Mouse (Mus musculus) liver, embryonic 15.5 days (tissue): ENCODE results near the gene Nfu1. TPM values are rescaled to one million over a fixed set of nuclear protein-coding genes. Genes with fewer than 3 reads are reported as not detected.
"Not testable (repeated sequence)": the region's sequence is repeated elsewhere in the genome, so short reads cannot be mapped to it uniquely, and the experiment has no call there.

Experiments
- ATAC-seq: fragments of 200-750 bp; cut with Nextera tagmentation; 2 replicates; pipeline ENCODE4 v1.8.0; 2017; ENCODE audit warnings: moderate number of reproducible peaks, mild to moderate bottlenecking, moderate library complexity; ENCODE audit not compliant: insufficient read depth
- H3K27ac ChIP-seq: fragments of 300-500 bp; sonication (generic); replicated peaks from 2 replicates; pipeline ENCODE4 v1.5.1; 2015; ENCODE audit warnings: mild to moderate bottlenecking, inconsistent platforms
- H3K27me3 ChIP-seq: fragments of 300-500 bp; sonication (generic); 2 replicates; pipeline ENCODE4 v1.6.1; 2015; ENCODE audit warnings: mild to moderate bottlenecking, inconsistent platforms
- H3K36me3 ChIP-seq: fragments of 300-500 bp; sonication (generic); replicated peaks from 2 replicates; pipeline ENCODE4 v1.6.1; 2015; ENCODE audit warnings: moderate library complexity, mild to moderate bottlenecking, inconsistent platforms
- H3K4me1 ChIP-seq: fragments of 300-500 bp; sonication (generic); replicated peaks from 2 replicates; pipeline ENCODE4 v1.6.1; 2015; ENCODE audit warnings: inconsistent platforms
- H3K4me2 ChIP-seq: fragments of 300-500 bp; sonication (generic); 2 replicates; pipeline ENCODE4 v1.6.1; 2015; ENCODE audit warnings: moderate library complexity, mild to moderate bottlenecking, inconsistent platforms
- H3K4me3 ChIP-seq: fragments of 300-500 bp; sonication (generic); replicated peaks from 2 replicates; pipeline ENCODE4 v1.5.1; 2015; ENCODE audit warnings: mild to moderate bottlenecking, inconsistent platforms
- H3K9ac ChIP-seq: fragments of 300-500 bp; sonication (generic); 2 replicates; pipeline ENCODE4 v1.6.1; 2015; ENCODE audit warnings: moderate library complexity, mild to moderate bottlenecking, inconsistent platforms
- H3K9me3 ChIP-seq: fragments of 300-500 bp; sonication (generic); replicated peaks from 2 replicates; pipeline ENCODE4 v1.6.1; 2016; ENCODE audit warnings: inconsistent platforms
- WGBS: fragments of 180-500 bp; shearing (Covaris S2); methylation state at CpG from one replicate; pipeline ENCODE4 v1.1.7; 2015; ENCODE audit warnings: mixed read lengths; ENCODE audit not compliant: insufficient replicate concordance; 5-methylcytosine and 5-hydroxymethylcytosine counted together
- polyA plus RNA-seq: library from polyadenylated mRNA; unstranded; fragments of >200 nt; fragmentation: Nextera tagmentation; extraction: Ambion mirVana; gene quantifications from 2 replicates; pipeline ENCODE4 v1.2.1, GENCODE M21; 2015

Nfu1 gene
- polyA plus RNA-seq, 1 experiment from 2014 or later, result 42.2 TPM

DNA sequence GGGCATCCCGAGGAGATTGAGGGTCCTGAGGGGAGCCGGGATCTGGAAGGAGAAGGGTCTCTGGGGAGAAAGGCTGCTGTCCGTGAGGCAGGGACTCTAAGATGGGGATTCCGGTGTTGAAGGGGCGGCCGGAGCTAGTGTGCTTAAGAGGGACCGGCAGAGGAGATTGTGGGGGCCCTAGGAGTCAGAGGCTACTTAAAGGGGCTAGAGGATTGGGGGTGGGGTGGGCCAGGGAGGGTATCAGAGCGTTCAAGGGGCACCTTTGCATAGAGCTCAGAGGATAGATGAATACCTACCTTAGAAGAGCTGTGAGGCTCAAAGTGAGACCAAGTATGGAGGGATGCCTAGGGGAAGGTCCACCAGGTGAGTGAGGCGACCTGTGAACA lies 34.1 kb downstream of the Nfu1 start:
- no peak for ATAC-seq
- Histone ChIP-seq H3K4me2 (peak overlapping the region; percentile 99), H3K27ac (peak overlapping the region; percentile 80), H3K4me1 (peaks cover 40% of the 10 kb centered on the region), H3K9me3 (no peaks in the 10 kb centered on the region), H3K27me3 (no peaks in the 10 kb centered on the region), H3K4me3 (peak overlapping the region; percentile 79), H3K9ac (peak overlapping the region; percentile 91), H3K36me3 (0 out of 2 replicates have a peak, but pooled peaks cover 3% of the 10 kb centered on the region)
- WGBS, result 5% methylated on average over 9 of the region's 9 CpGs

DNA sequence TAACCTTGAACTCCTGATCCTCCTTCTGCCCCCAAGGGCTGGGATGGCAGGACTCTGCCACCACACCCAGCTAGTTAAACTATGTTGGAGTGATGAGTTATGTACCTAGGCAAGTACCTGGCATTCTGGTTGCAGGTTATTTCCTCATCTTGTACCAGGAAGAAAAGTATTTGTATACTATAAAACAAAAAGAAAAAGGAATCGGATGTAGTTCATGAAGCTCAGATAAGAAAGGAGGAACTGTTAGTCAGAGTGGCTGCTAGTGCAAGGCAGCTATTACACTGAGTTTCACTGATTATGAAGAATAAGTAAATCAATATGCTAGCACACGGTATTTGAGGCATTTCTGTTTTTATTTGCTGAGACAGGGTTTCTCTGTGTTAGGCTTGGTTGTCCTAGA lies 35.9 kb downstream of the Nfu1 start:
- no peak for ATAC-seq
- no peak overlapping the region for H3K27ac ChIP-seq
- no peaks in the 10 kb centered on the region for H3K9me3 ChIP-seq
- no peak overlapping the region for H3K9ac ChIP-seq
- H3K36me3 ChIP-seq, result 0 out of 2 replicates have a peak, but pooled peaks cover 4% of the 10 kb centered on the region
- H3K4me2 ChIP-seq, result no peak overlapping the region
- no peaks in the 10 kb centered on the region for H3K27me3 ChIP-seq
- 40% methylated on average over 2 of the region's 2 CpGs for WGBS
- H3K4me1 ChIP-seq, result peaks cover 40% of the 10 kb centered on the region
- H3K4me3 ChIP-seq, result no peak overlapping the region

DNA sequence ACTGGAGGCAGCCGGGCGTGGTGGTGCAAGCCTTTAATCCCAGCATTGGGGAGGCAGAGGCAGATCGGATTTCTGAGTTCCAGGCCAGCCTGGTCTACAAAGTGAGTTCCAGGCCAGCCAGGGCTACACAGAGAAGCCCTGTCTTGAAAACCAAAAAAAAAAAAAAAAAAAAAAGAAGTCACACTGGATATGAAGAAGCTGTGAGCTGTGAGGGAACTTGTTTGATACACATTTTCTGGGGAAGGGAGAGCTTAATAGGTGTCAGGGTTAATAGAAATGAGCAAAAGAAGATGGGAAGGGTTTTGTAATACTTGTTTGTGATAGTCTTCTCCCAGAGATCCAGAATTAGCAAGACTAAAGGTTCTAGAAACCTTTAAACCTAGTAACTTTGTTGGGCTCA lies 36.5 kb downstream of the Nfu1 start:
- Histone ChIP-seq H3K36me3 (0 out of 2 replicates have a peak, but pooled peaks cover 4% of the 10 kb centered on the region), H3K27ac (no peak overlapping the region), H3K9me3 (no peaks in the 10 kb centered on the region), H3K9ac (no peak overlapping the region), H3K4me2 (no peak overlapping the region), H3K4me1 (peaks cover 40% of the 10 kb centered on the region), H3K27me3 (no peaks in the 10 kb centered on the region), H3K4me3 (no peak overlapping the region)
- 73% methylated on average over 3 of the region's 3 CpGs for WGBS
- no peak for ATAC-seq

DNA sequence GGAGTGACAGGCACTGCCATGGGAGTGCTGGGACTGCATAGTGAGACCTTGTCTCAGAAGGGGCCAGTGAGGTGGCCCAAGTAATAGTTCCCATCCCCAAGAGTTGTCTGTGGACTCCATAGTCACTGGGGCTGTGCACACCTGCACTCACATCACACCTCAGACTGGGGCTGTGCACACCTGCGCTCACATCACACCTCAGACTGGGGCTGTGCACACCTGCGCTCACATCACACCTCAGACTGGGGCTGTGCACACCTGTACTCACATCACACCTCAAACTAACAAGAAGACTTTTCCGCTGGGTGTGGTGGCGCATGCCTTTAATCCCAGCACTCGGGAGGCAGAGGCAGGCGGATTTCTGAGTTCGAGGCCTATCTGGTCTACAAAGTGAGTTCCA lies 39.7 kb downstream of the Nfu1 start:
- not testable (repeated sequence) for H3K9me3 ChIP-seq, ATAC-seq, H3K9ac ChIP-seq, H3K27me3 ChIP-seq, H3K27ac ChIP-seq, H3K4me3 ChIP-seq, H3K4me2 ChIP-seq
- Histone ChIP-seq H3K36me3 (peaks cover 28% of the 10 kb centered on the region), H3K4me1 (peaks cover 12% of the 10 kb centered on the region)
- WGBS, result 86% methylated on average over 7 of the region's 7 CpGs

DNA sequence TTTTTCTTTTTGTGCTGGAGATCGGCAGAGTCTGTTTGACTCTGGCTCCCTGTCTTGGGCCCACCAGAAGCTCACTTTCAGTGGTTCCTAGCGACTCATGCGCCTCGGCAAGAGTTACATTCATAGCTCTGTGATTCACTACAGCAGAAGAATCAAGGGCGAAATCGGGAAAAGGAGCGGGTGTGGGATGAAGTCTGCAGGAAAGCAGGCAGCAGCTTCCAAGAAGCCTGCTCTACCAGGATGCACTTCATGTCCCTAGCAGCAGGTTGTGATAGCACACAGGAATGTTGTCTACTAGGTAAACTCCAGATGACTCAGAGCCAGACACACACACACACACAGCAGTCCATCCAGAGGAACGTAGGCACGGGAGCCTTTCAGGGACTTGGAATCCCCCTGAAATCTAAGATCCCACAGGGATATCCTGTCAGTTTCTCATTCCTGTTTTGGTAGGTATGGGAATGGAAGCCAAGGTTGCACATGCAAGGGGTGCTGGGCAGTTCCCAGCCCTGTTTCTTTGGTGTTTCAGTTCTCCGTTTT lies 42.9 kb downstream of the Nfu1 start:
- 84% methylated on average over 10 of the region's 10 CpGs for WGBS
- Histone ChIP-seq H3K27ac (no peak overlapping the region), H3K4me2 (no peak overlapping the region), H3K9me3 (no peaks in the 10 kb centered on the region), H3K27me3 (no peaks in the 10 kb centered on the region), H3K4me1 (no peaks in the 10 kb centered on the region), H3K36me3 (peaks cover 55% of the 10 kb centered on the region), H3K9ac (no peak overlapping the region), H3K4me3 (no peak overlapping the region)
- ATAC-seq, result no peak

DNA sequence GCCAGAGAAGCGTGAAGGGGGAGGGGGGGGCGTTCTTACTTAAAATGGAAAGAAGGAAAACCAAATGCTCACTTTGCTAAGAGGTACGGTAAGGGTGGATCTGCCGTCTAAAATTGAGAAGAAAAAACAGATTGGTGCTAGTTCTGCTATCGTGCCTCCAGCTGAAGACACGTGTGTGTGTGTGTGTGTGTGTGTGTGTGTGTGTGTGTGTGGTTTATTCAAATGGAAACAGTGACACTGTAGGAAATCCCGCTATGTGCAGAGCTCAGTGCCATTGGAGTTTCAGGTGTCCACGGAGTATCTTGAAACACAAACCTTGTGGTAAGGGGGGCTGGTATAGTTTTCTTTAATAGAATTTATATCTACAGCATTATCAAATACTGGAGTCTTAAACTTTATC lies 45.2 kb downstream of the Nfu1 start:
- H3K4me2 ChIP-seq, result no peak overlapping the region
- 77% methylated on average over 8 of the region's 8 CpGs for WGBS
- no peaks in the 10 kb centered on the region for H3K9me3 ChIP-seq
- peaks cover 72% of the 10 kb centered on the region for H3K36me3 ChIP-seq
- H3K4me1 ChIP-seq, result no peaks in the 10 kb centered on the region
- no peak for ATAC-seq
- no peak overlapping the region for H3K4me3 ChIP-seq
- no peaks in the 10 kb centered on the region for H3K27me3 ChIP-seq
- no peak overlapping the region for H3K9ac ChIP-seq
- H3K27ac ChIP-seq, result no peak overlapping the region

DNA sequence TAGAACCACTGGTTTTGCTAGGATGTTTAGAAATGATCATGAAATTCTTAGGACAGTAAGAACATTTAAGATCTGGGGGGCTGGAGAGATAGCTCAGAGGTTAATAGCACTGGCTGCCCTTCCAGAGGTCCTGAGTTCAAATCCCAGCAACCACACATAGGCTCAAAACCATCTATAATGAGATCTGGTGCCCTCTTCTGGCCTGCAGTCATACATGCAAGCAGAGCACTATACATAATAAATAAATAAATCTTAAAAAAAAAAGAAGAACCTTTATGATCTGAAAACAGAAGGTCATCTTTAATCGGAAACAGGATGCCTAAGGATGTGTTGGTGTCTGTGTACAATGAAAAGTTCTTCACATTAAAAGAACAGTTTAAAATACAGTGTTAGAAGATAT lies 50.7 kb downstream of the Nfu1 start:
- Histone ChIP-seq H3K9me3 (no peaks in the 10 kb centered on the region), H3K4me3 (no peak overlapping the region), H3K4me2 (no peak overlapping the region), H3K4me1 (no peaks in the 10 kb centered on the region), H3K27ac (no peak overlapping the region), H3K36me3 (peaks cover 78% of the 10 kb centered on the region), H3K27me3 (no peaks in the 10 kb centered on the region), H3K9ac (no peak overlapping the region)
- ATAC-seq, result no peak
- WGBS, result 70% methylated on average over 1 of the region's 1 CpGs

DNA sequence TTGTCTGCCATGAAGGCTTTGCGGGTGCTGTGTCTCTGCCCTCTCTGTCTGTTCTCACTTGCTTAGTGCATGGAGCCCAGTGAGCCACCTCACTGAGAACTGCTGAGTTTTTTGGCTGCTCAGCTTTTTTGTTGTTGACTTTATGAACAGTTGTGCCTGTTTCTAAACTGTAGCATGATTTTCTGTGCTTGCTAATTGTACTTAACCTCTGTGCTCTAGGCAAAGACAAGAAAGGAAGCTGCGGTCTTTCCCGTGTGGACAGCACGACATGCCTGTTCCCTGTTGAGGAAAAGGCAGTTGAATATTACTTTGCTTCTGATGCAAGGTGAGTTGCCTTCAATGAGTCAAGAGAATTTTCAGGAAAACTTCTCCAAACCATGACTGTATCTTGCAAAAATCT lies 54.5 kb downstream of the Nfu1 start:
- Histone ChIP-seq H3K4me2 (no peak overlapping the region), H3K9ac (no peak overlapping the region), H3K36me3 (peaks cover 71% of the 10 kb centered on the region), H3K9me3 (no peaks in the 10 kb centered on the region), H3K27me3 (no peaks in the 10 kb centered on the region), H3K27ac (no peak overlapping the region), H3K4me1 (peaks cover 6% of the 10 kb centered on the region), H3K4me3 (no peak overlapping the region)
- WGBS, result 85% methylated on average over 4 of the region's 4 CpGs
- ATAC-seq, result no peak

DNA sequence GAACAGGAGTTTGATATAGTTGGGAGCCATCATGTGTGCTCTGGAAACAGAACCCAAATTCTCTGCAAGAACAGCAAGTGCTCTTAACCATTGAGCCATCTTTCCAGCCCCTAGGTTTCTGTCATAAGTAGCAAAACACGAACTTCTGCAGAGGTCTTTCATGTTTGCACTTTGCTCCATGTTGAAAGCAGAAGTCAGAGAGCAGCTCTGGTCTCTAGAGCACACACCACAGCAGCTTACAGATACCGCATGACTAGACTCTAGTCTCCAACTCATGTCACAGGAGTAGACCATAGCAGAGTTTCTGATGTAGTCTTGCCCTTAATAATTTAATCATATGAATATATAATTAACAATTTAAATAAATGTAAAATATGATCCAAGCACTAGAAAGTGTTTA lies 59.2 kb downstream of the Nfu1 start:
- H3K9ac ChIP-seq, result no peak overlapping the region
- peaks cover 25% of the 10 kb centered on the region for H3K4me1 ChIP-seq
- whole genome bisulfite sequencing, result 47% methylated on average over 2 of the region's 2 CpGs
- no peak overlapping the region for H3K4me3 ChIP-seq
- H3K4me2 ChIP-seq, result no peak overlapping the region
- H3K36me3 ChIP-seq, result peaks cover 66% of the 10 kb centered on the region
- H3K27me3 ChIP-seq, result no peaks in the 10 kb centered on the region
- H3K9me3 ChIP-seq, result no peaks in the 10 kb centered on the region
- no peak for ATAC-seq
- no peak overlapping the region for H3K27ac ChIP-seq

DNA sequence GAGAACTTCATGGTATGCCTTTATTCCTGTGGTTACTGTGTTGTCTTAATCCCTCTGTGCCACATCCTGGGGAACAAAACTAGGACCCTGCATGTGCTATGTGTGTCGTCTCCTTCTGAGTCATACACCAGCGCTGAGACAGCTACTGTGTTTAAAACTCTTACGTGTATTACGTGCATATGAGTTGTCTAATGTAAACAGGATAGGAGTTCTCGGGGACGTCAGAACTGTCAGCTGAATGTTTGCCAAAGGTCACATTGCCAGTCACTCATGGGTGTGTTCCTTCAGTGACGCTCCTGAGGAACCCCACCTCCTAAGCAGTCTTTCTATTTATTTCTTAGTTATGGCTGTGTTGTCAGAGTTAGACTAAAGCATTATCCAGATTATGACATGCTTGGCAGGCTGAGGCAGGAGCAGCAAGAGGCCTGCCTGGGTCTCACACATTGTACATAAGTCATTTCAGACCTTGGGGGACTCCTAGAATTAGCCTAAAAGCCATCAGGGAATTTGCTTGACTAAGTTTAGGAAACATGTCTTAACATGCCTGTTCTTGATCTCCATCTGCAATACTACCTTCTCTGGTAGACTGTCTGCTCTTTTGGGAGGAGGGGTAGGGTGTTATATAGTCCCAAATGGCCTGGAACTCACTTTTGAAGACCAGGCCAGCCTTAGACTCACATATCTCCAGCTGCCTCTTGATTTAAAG lies 60.3 kb downstream of the Nfu1 start:
- Histone ChIP-seq H3K4me3 (no peak overlapping the region), H3K9ac (no peak overlapping the region), H3K9me3 (no peaks in the 10 kb centered on the region), H3K36me3 (peaks cover 63% of the 10 kb centered on the region), H3K27me3 (no peaks in the 10 kb centered on the region), H3K27ac (no peak overlapping the region), H3K4me2 (no peak overlapping the region), H3K4me1 (peaks cover 27% of the 10 kb centered on the region)
- no peak for ATAC-seq
- 58% methylated on average over 7 of the region's 7 CpGs for WGBS

DNA sequence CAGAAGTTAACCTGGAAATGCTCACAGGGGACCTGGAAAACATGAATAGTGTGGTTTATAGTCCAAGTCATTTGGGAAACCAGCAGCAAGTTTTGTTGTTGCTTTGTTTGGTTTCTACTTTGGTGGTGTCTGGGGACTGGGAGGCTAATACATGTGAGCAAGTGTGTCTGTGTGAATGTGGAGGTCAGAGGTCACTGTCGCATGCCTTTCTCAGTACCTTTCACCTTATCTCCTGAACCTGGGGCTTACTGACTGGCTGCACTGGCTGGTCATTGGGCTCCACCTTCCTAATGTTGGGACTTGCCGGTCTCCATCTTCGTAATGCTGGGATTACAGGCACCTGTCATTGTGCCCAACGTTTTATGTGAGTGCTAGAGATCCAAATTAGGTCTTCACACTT lies 61.6 kb downstream of the Nfu1 start:
- WGBS, result 77% methylated on average over 4 of the region's 4 CpGs
- Histone ChIP-seq H3K9ac (no peak overlapping the region), H3K36me3 (peaks cover 54% of the 10 kb centered on the region), H3K4me2 (no peak overlapping the region), H3K9me3 (no peaks in the 10 kb centered on the region), H3K27me3 (no peaks in the 10 kb centered on the region), H3K4me1 (peaks cover 31% of the 10 kb centered on the region), H3K27ac (no peak overlapping the region), H3K4me3 (no peak overlapping the region)
- ATAC-seq, result no peak

DNA sequence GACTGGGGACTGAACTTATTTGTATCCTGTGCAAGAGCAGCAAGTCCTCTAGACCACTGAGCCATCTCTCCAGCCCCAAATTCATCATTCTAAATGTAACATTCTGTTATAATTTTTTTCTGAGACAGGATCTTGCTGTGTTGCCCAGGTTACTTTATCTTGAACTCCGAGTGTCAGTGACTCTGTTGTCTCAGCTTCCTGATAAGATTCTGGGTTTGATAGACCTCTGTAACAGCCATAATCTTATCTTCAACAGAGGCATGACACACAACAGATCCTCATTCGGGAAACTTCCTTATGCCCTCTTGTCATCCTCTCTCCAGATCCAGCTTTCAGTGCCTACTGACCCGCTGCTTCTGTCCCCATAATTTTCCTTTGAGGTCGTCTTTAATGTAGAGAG lies 63.7 kb downstream of the Nfu1 start:
- Histone ChIP-seq H3K4me2 (no peak overlapping the region), H3K27me3 (no peaks in the 10 kb centered on the region), H3K4me3 (no peak overlapping the region), H3K36me3 (peaks cover 54% of the 10 kb centered on the region), H3K9me3 (no peaks in the 10 kb centered on the region), H3K27ac (no peak overlapping the region), H3K4me1 (peaks cover 30% of the 10 kb centered on the region), H3K9ac (no peak overlapping the region)
- WGBS, result 18% methylated on average over 4 of the region's 4 CpGs
- ATAC-seq, result no peak
